Mouse (Mus musculus) CH12.LX (cell line): ENCODE results near the gene Rasal3. TPM values are rescaled to one million over a fixed set of nuclear protein-coding genes. Genes with fewer than 3 reads are reported as not detected.
A peak's percentile ranks its signal among the peaks of the same experiment; 100 is the strongest.

Source experiments
- DNase-seq: peaks from one replicate; pipeline ENCODE4 v3.0.0-alpha.2; 2013; ENCODE audit errors: extremely low read depth
- H3K27ac ChIP-seq: 2 replicates; pipeline ENCODE4 v1.5.1; 2012; ENCODE audit warnings: low read depth, mild to moderate bottlenecking, control low read depth, moderate library complexity; ENCODE audit not compliant: insufficient read depth
- H3K27me3 ChIP-seq: replicated peaks from 2 replicates; pipeline ENCODE3; 2012; ENCODE audit warnings: inconsistent platforms
- H3K36me3 ChIP-seq, 2 experiments: replicated peaks in 1 of 2; 2 replicates each; pipeline versions ENCODE3 to v1.6.1; 2012; ENCODE audit warnings: inconsistent platforms in 1 of 2, low read length in 1 of 2, mild to moderate bottlenecking in 1 of 2, mixed read lengths in 1 of 2, moderate library complexity in 1 of 2; ENCODE audit not compliant: control insufficient read depth in 1 of 2, insufficient read depth in 1 of 2
- H3K4me1 ChIP-seq, 2 experiments: 2 replicates each; pipeline ENCODE4 v1.6.1; 2012; ENCODE audit warnings: inconsistent platforms in 1 of 2, moderate library complexity in 1 of 2; ENCODE audit not compliant: insufficient read depth in 2 of 2, control insufficient read depth in 1 of 2
- H3K4me2 ChIP-seq: 2 replicates; pipeline ENCODE4 v1.6.1; 2012; ENCODE audit warnings: low read depth, mild to moderate bottlenecking, control low read depth; ENCODE audit not compliant: poor library complexity, insufficient read depth, severe bottlenecking
- H3K4me3 ChIP-seq, 3 experiments: fragments of 150-350 bp in 1 of 3; sonication (generic) in 1 of 3; replicated peaks in 1 of 3; 2 replicates each; pipeline versions ENCODE3 to v1.5.1; 2011 to 2012; ENCODE audit warnings: low read depth in 2 of 3, low read length in 2 of 3, mild to moderate bottlenecking in 2 of 3, moderate library complexity in 2 of 3, control low read depth in 1 of 3, improper control_type of control experiment in 1 of 3, inconsistent platforms in 1 of 3, mixed read lengths in 1 of 3; ENCODE audit not compliant: poor library complexity in 1 of 3
- H3K79me2 ChIP-seq: replicated peaks from 2 replicates; pipeline ENCODE4 v1.6.1; 2012; ENCODE audit warnings: mild to moderate bottlenecking, moderate library complexity; ENCODE audit not compliant: control insufficient read depth, poor library complexity, insufficient read depth, severe bottlenecking; ENCODE audit errors: extremely low read depth
- H3K9ac ChIP-seq: 2 replicates; pipeline ENCODE4 v1.6.1; 2012; ENCODE audit warnings: low read depth, mild to moderate bottlenecking, control low read depth, moderate library complexity; ENCODE audit not compliant: insufficient read depth
- H3K9me3 ChIP-seq: replicated peaks from 2 replicates; pipeline ENCODE3; 2012; ENCODE audit warnings: low read length, inconsistent platforms, mixed read lengths
- BHLHE40 ChIP-seq: IDR thresholded peaks from 2 replicates; pipeline ENCODE4 v1.6.1; 2011; ENCODE audit warnings: mild to moderate bottlenecking, low read depth, low read length, improper control_type of control experiment
- CHD2 ChIP-seq: IDR thresholded peaks from 2 replicates; pipeline ENCODE4 v1.6.1; 2011; ENCODE audit warnings: low read length, improper control_type of control experiment
- CTCF ChIP-seq, 2 experiments: IDR thresholded peaks in 1 of 2; conservative IDR thresholded peaks in 1 of 2; 2 replicates each; pipeline ENCODE4 v1.5.1; 2011 to 2012; ENCODE audit warnings: low read depth in 2 of 2, low read length in 2 of 2, improper control_type of control experiment in 1 of 2, inconsistent platforms in 1 of 2, mild to moderate bottlenecking in 1 of 2, moderate library complexity in 1 of 2
- ELF1 ChIP-seq: IDR thresholded peaks from 2 replicates; pipeline ENCODE4 v1.6.1; 2014; ENCODE audit warnings: low read depth, mild to moderate bottlenecking, inconsistent platforms, low read length, improper control_type of control experiment
- EP300 ChIP-seq: IDR thresholded peaks from 2 replicates; pipeline ENCODE4 v1.6.1; 2011; ENCODE audit warnings: low read length, improper control_type of control experiment
- ETS1 ChIP-seq: conservative IDR thresholded peaks from 2 replicates; pipeline ENCODE4 v1.6.1; 2012; ENCODE audit warnings: low read depth, mild to moderate bottlenecking, inconsistent platforms, low read length, improper control_type of control experiment, moderate library complexity
- HCFC1 ChIP-seq: IDR thresholded peaks from 2 replicates; pipeline ENCODE4 v1.6.1; 2012; ENCODE audit warnings: low read depth, mild to moderate bottlenecking, inconsistent platforms, low read length, improper control_type of control experiment
- JUND ChIP-seq: conservative IDR thresholded peaks from 2 replicates; pipeline ENCODE4 v1.6.1; 2011; ENCODE audit warnings: low read depth, low read length, improper control_type of control experiment
- MAFK ChIP-seq: IDR thresholded peaks from 2 replicates; pipeline ENCODE4 v1.6.1; 2011; ENCODE audit warnings: low read length, improper control_type of control experiment; ENCODE audit not compliant: insufficient replicate concordance
- MAX ChIP-seq: IDR thresholded peaks from 2 replicates; pipeline ENCODE4 v1.6.1; 2011; ENCODE audit warnings: low read length, improper control_type of control experiment
- MAZ ChIP-seq: IDR thresholded peaks from 2 replicates; pipeline ENCODE4 v1.6.1; 2012; ENCODE audit warnings: low read depth, mild to moderate bottlenecking, inconsistent platforms, low read length, improper control_type of control experiment, moderate library complexity
- MEF2A ChIP-seq: IDR thresholded peaks from 2 replicates; pipeline ENCODE4 v1.6.1; 2014; ENCODE audit warnings: low read depth, mild to moderate bottlenecking, inconsistent platforms, low read length, improper control_type of control experiment, borderline replicate concordance
- MXI1 ChIP-seq: IDR thresholded peaks from 2 replicates; pipeline ENCODE4 v1.6.1; 2011; ENCODE audit warnings: mild to moderate bottlenecking, low read depth, low read length, improper control_type of control experiment
- MYC ChIP-seq: IDR thresholded peaks from 2 replicates; pipeline ENCODE4 v1.6.1; 2011; ENCODE audit warnings: low read depth, mild to moderate bottlenecking, improper control_type of control experiment, low read length
- NELFE ChIP-seq: IDR thresholded peaks from 2 replicates; pipeline ENCODE4 v1.6.1; 2011; ENCODE audit warnings: low read depth, low read length, improper control_type of control experiment
- POLR2A ChIP-seq: IDR thresholded peaks from 2 replicates; pipeline ENCODE4 v1.6.1; 2011; ENCODE audit warnings: low read depth, mild to moderate bottlenecking, improper control_type of control experiment, low read length
- POLR2AphosphoS2 ChIP-seq: IDR thresholded peaks from 2 replicates; pipeline ENCODE4 v1.6.1; 2011; ENCODE audit warnings: low read depth, low read length, improper control_type of control experiment
- RAD21 ChIP-seq: IDR thresholded peaks from 2 replicates; pipeline ENCODE4 v1.6.1; 2011; ENCODE audit warnings: low read depth, mild to moderate bottlenecking, low read length, improper control_type of control experiment, moderate library complexity
- SIN3A ChIP-seq: IDR thresholded peaks from 2 replicates; pipeline ENCODE4 v1.6.1; 2012; ENCODE audit warnings: low read length, improper control_type of control experiment, inconsistent platforms
- SMC3 ChIP-seq: IDR thresholded peaks from 2 replicates; pipeline ENCODE4 v1.6.1; 2011; ENCODE audit warnings: low read depth, low read length, improper control_type of control experiment
- TBP ChIP-seq: conservative IDR thresholded peaks from 2 replicates; pipeline ENCODE4 v1.6.1; 2011; ENCODE audit warnings: low read depth, low read length, improper control_type of control experiment
- TCF12 ChIP-seq: IDR thresholded peaks from 2 replicates; pipeline ENCODE4 v1.6.1; 2014; ENCODE audit warnings: low read depth, mild to moderate bottlenecking, inconsistent platforms, low read length, improper control_type of control experiment
- USF1 ChIP-seq: IDR thresholded peaks from 2 replicates; pipeline ENCODE4 v1.6.1; 2014; ENCODE audit warnings: low read depth, mild to moderate bottlenecking, inconsistent platforms, low read length, improper control_type of control experiment
- ZKSCAN1 ChIP-seq: IDR thresholded peaks from 2 replicates; pipeline ENCODE4 v1.6.1; 2012; ENCODE audit warnings: low read depth, inconsistent platforms, low read length, improper control_type of control experiment, borderline replicate concordance
- ZMIZ1 ChIP-seq: IDR thresholded peaks from 2 replicates; pipeline ENCODE4 v1.6.1; 2012; ENCODE audit warnings: low read depth, mild to moderate bottlenecking, inconsistent platforms, low read length, improper control_type of control experiment
- ZNF384 ChIP-seq: IDR thresholded peaks from 2 replicates; pipeline ENCODE4 v1.6.1; 2012; ENCODE audit warnings: low read depth, low read length, improper control_type of control experiment, inconsistent platforms
- dilution Hi-C: fragments of 300-500 bp; cut with MboI; formaldehyde crosslinking; loops from 2 replicates; pipeline ENCODE4 v1.14.3; 2020; ENCODE audit warnings: low sequenced_read_pairs; ENCODE audit not compliant: extremely low pct_unique_long_range_greater_than_20kb, extremely low pct_ligation_motif_present
- in situ Hi-C: fragments of 300-500 bp; cut with MboI; formaldehyde crosslinking; loops from 3 replicates; pipeline ENCODE4 v1.14.3; 2019; ENCODE audit warnings: low sequenced_read_pairs, low pct_ligation_motif_present, low pct_unique_long_range_greater_than_20kb, mixed read lengths
- polyA plus RNA-seq: library from polyadenylated mRNA; unstranded; fragments of >175 nt; gene quantifications from 2 replicates; pipeline ENCODE4 v1.2.1, GENCODE M21; 2012; ENCODE audit warnings: low read depth; ENCODE audit not compliant: insufficient read length
- total RNA-seq, 2 experiments: library from RNA; depleted of rRNA; stranded (reverse); fragments of 300-350 nt in 1 of 2; fragments of >200 nt in 1 of 2; gene quantifications; 2 replicates each; pipeline ENCODE4 v1.2.3; 2012 to 2014

Rasal3 gene
- total and polyA plus RNA-seq, 3 experiments: 18.1 to 83.2 (median 27.5) TPM

DNA sequence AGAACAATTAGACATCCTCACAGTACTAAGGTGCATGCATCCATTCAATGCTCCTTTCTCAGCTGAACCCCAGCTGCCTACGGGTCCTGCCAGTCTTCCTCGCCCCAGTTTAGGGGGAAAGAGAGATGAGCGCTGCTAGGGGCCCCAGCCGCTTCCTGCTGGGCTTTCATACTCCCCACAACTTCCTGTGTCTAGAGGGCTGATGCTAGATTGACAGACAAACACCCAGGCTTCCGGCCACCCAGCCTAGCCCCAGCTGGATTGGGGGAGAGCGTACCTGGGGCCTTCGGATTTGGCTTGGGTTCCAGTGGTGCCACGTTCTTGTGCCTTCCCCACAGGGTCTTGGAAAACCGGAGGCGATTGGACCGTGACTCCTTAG, 615 bp downstream of the Rasal3 start:
- Histone ChIP-seq H3K9me3 (no peaks in the 10 kb centered on the region), H3K79me2 (peaks cover 5% of the 10 kb centered on the region; the same call in 1 of the 2 replicates), H3K4me3 (peak overlapping the region; percentile 67 to 91 (median 69)), H3K27me3 (no peaks in the 10 kb centered on the region), H3K9ac (peak overlapping the region; percentile 59), H3K36me3 (peaks cover 13 to 29% of the 10 kb centered on the region in 2 experiments), H3K27ac (peak overlapping the region; percentile 56), H3K4me1 (peaks cover 11 to 29% of the 10 kb centered on the region in 2 experiments), H3K4me2 (peak overlapping the region; percentile 85)
- DNase-seq: peak; percentile 79
- no peak for TF ChIP-seq ZKSCAN1
- TF ChIP-seq MAX: peak; percentile 20; the same call in 1 of the 2 replicates
- no peak for TF ChIP-seq MAFK
- TF ChIP-seq TCF12: peak; percentile 66
- no peak for TF ChIP-seq JUND
- peak; percentile 75 for TF ChIP-seq SIN3A
- 0 out of 2 replicates have a peak, but pooled peaks have one; percentile 46 for TF ChIP-seq MEF2A
- TF ChIP-seq CHD2: no peak
- TF ChIP-seq MAZ: peak; percentile 46; the same call in 1 of the 2 replicates
- TF ChIP-seq NELFE: peak; percentile 49; the same call in 1 of the 2 replicates
- 0 out of 2 replicates have a peak, but pooled peaks have one; percentile 36 for TF ChIP-seq ETS1
- TF ChIP-seq EP300: no peak
- peak; percentile 65 for TF ChIP-seq TBP
- peak; percentile 90 for TF ChIP-seq MXI1
- no peak for TF ChIP-seq CTCF (conservative IDR thresholded peaks at IDR 0.05 in 1 of 2, IDR thresholded peaks at IDR 0.05 in 1 of 2; ENCODE audit: low read depth in 2 of 2, low read length in 2 of 2)
- TF ChIP-seq HCFC1: peak; percentile 59
- TF ChIP-seq ZNF384: no peak
- TF ChIP-seq POLR2A: peak; percentile 66
- TF ChIP-seq USF1: no peak
- TF ChIP-seq BHLHE40: 0 out of 2 replicates have a peak, but pooled peaks have one; percentile 3
- no peak for TF ChIP-seq SMC3
- no peak; the same call in 1 of the 2 replicates for TF ChIP-seq MYC
- peak; percentile 62; the same call in 1 of the 2 replicates for TF ChIP-seq ZMIZ1
- no peak for TF ChIP-seq POLR2AphosphoS2
- TF ChIP-seq RAD21: no peak
- peak; percentile 84 for TF ChIP-seq ELF1
- in situ Hi-C loops: no loop called here
- dilution Hi-C loops: no loop called here
